Mouse (Mus musculus) 3134 (cell line): ENCODE results near the gene Zbtb40.

Experiments
- DNase-seq: peaks from one replicate; pipeline ENCODE4 v3.0.0-alpha.2; 2011; ENCODE audit warnings: low spot score; ENCODE audit not compliant: insufficient read length; ENCODE audit errors: extremely low read depth

Zbtb40 gene

DNA sequence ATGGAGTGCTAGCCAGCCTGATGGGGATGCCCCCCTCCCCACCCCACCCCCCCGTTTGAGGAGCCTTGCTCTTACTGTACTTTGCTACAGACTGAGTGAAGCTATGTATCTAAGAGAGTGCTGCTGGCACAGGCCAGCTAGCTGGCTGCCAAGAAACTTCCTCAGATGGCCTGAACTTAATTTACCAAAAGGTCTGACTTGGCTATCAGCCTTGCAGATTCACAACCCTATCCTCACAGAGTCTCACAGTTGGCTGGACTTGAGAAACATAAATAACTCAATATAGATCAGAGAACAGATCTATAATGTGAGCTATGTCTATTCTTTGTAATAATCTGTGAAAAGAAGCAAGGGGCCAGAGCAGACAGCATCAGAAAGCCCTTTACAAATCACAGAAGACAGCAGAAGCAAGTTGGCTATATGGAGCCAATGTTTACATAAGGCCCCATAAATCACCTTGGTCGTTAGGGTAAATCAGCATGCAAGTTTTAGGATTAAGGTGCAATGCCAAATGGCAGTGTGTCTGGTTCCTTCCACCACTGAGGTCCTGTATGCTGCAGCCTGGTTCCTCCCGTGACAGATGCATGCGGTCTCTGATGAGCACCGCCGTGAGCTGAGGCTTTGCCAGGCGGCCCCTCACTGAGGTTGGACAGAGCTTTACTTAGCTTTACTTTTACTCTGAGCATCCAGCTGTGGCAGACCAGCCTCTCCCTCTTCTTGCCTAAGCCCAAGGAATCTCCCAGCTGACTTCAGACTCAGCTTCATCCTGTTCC is 15.3 kb downstream of the Zbtb40 start:
- no peak for DNase-seq

DNA sequence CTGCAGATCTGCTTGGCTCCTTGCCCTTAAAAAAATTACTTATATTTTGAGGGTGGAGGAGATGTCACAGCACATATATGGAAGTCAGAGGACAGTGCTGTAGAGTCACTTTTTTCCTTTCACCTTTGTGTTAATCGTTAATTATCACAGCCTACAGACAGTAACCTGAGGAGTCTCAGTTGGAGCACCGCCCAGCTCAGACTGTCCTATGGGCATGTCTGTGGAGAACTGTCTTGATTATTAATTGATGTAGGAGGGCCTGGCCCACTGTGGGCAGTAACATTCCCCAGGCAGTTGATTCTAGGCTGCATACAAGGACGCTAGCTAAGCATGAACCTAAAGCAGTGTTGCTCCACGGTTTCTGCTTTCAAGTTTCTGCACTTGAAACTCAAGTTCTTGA is 16.1 kb downstream of the Zbtb40 start:
- no peak for DNase-seq

DNA sequence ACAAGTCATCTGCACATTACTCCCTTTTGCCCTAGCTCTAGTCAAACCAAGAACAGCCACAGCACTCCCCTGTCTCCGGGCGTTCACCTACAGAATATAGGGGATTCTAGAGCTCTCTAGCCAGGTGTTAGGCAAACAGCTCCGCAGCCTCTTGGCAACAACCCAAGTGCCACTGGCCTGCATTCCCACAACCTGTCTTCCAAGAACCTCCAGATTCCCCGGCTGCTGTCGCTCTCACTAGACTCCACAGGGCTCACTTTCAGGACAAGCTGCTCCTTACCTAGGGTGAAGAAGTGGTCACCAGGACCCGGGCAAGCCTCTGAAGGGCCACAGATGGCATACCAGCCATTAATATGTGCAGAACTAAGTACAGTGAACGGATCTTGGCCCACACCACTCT is 17.3 kb downstream of the Zbtb40 start:
- no peak for DNase-seq

DNA sequence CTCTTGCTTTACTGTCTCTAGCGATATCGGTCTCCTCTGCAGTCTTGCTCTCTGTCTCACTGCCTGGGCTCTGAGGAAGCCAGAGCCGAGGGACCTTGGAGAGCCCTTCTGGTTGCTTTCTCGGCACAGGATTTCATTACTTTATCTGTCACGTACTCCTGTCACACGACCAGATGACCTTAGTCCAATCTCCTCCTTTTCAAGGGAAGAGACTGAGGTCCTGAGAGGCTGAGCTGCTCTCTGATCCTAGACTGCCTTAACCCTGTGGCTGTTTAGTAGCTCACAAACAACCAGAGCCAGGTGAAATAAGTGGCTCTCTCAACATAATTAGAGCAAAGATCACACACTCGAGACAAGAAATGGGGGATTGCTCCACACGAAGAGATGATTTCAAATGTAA is 19.3 kb downstream of the Zbtb40 start:
- no peak for DNase-seq

DNA sequence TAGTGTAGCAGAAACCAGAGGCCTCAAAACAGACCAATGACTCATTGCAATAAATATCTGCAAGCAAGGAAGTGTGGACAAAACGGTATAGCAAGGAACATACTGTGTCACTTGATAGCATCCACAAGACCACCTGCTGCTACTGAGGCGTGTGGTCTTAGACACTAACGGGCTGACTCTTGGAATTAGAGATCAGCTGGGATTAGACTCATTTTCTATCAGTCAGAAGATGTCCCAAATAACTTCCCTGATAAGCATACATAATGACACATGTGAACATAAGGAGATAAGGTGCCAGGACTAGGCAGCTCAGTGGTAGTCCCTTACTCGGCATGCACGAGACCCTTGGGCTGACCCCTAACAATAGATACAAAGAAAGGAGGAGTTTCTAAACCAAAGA is 21.6 kb downstream of the Zbtb40 start:
- DNase-seq, result no peak

DNA sequence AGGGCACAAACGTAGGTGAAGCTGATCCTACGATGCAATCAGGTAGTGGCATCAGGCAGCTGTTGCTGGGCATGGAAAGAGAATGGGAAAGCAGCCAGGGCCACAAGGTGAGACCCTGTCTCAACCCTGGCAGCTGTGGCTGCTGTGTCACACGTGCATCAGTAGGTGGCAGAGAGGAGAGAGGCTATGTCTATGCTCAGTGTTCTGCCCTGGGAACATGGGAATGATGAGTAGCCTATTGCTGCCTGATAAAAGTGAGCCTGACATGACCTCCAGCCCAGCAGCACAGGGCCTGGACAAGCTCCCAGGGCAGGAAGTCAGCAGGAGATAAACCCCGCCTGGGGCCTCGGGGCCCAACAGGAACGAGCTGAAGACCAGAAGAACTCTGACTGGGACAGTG is 23.0 kb downstream of the Zbtb40 start:
- DNase-seq, result no peak

DNA sequence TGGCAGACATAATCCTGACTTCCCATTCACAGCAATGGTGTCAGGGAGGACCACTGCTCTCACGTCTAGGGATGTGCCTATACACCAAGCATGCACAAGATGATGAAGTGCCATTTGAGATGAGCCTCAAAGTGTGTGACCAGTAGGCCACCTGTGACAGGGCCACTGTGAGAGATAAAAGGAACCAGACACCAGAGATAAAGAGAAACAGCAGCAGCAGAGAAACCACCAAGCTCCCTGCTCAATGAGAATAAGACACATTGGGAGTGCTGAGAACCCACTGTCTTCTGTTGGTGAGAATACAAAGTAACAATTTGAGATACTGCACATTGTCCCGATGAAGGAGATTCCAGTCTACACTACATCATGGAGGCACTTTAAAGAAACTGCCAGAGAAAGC is 23.5 kb downstream of the Zbtb40 start:
- no peak for DNase-seq

DNA sequence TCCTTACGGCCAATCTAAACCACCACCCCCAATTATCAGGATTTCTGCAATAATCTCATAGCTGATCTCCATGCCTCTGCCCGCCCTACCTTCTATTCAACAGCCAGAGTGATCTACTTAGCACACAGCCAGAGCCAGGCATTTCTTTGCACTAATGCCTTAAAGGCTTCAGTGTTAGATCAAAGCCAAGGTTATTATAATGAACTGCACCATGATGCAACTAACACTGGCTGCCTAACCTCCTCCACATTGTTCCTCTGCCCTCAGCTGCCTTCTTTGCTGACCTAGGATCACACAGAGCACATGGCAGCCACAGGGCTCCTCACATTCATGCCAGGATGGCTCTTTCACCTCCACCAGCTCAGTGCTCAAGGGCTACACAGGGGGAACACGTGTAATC is 28.5 kb downstream of the Zbtb40 start:
- no peak for DNase-seq

DNA sequence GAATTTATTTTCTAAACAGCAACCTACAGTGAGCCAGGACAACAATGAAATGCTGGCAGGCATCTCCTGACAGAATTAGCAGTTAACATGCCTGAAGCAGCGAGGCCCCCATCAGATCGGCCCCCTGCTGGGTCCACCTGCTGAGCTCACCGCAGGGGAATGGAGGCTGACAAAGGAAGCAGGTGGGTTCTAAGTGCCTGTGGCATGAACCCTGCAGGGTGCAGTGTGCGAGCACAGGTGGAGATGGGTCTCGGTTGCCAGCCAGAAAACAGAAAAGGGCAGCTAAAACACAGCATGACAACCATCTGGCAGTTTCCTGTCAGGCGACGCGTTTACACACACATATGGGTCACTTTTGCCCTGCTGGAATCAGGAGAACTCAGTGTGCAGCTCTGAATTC is 32.7 kb downstream of the Zbtb40 start:
- no peak for DNase-seq

DNA sequence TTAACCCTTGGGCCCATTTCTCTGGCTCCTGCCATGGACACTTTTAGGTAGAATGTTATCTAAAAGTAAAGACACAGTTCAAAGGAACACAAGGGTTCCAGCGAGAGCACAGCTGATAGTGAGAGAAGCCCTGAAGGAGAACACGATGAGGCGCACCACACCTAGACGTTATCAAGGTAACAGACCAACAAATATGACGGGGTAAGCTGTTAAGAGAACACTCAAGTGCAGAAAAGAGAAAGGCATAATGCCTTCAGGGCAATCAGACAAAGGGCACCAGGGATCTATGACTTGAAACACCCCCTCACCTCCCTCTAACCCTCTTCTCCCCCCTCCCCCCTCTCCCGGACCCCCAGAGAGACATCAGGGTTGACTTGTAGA is 33.1 kb downstream of the Zbtb40 start:
- DNase-seq, result no peak

DNA sequence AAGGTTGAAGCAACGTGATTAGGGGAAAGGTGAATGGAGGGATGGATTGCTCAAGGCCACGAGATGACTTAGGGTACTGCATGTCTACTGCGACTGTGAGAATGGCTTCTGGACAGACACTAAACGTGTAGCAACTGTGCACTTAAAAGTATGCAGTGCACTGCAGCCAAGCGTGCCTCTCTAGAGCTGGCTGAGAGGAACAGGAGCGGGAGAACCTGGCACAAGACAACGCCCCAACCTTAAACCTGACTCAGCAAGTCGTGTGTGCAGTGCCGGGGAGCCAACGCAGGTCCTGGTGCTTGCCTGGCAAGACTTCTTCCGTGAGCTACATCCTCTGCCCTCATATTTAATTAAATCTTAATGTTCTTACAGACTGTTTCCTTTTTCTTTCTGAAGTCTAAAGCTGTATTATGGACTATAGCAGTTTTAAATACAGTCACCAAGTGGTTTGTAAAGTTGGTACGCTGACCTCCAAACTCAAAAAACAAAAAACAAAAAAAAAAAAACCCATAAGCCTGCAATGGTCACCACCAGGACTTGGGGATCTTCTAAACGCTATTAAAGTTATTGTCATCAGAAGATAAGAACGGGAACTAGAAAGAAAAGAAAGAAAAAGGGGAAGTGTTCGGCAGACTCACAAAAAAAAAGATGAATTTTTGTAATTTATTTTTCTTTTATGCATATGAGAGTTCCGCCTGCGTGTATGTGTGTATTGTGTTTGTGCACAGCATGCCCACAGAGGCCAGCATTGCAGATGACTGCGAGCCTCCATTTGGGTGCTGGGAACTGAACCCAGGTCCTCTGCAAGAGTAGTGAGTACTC is 33.7 kb downstream of the Zbtb40 start:
- no peak for DNase-seq

DNA sequence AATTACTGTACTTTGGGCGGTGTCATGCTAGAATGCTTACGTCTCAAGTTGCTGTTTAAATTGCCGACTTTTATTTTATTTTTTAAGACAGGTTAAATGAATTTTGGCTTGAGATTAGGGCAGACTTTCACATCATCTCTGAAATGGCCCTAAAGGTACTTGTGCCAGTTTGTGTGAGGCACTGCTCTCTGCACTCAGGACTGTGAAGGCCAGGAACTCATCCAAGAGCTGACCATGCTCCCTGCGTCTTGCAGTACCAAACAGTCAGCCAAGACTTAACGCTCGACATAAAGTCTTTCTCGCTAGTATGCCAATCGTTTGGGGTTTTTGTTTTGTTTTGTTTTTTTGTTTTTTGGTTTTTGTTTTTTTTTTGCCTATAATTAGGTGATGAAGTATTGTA is 34.5 kb downstream of the Zbtb40 start:
- DNase-seq, result no peak

DNA sequence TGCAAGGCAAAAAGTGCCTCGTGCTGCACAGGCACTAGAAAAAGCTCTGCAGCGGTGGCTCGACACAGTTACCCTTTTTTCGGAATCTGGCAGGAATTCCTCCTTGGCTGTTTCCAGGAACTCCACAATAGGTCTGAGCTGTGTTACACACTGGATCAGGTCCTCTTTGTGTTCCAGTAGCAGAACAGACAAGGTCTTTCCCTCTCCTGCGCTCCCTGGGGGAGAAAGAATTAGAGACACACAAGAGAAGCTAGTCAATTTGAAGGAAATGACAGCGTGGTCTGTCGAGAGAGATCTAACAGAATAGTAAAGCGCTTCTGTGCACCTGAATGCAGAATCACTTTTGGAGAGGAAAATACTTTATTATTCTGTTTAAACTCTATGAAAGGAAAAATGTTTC is 41.6 kb downstream of the Zbtb40 start:
- no peak for DNase-seq

DNA sequence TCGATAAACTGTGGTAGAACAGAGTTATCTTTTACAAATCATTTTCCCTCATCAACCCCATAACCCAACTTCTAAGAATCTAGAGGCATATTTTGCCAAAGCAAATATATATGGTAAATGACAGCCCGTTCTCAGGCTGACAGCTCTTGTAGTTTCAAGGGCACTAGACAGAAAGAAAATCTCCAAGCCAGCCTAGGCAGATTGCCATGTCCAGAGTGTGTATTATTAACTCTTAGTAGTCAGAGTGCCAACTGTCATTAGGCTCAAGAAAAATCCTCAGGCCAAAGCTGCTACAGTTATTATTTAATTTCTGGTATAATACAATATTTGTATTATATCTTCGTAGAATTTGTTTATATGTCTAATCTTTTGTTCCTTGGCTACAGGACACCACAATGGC is 46.8 kb downstream of the Zbtb40 start:
- DNase-seq, result no peak

DNA sequence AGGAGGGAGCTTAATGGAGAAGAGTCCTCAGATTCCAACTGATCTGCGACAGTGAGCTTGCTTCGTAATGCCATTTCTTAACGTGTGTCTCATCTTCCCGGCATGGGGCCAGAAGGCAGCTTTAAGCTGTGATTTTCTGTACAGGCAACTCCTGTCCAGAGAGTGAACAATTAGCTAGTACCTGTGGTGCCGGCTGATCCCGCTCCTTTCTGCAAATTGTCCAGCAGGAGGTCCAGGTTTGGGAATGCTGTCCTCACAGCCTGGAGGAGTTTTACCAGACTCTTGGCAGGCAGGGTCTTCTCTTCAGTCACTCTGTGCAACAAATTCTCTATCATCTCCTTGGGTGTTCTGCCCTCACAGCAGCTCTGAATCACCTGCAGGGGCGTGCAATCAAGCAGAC is 47.6 kb downstream of the Zbtb40 start:
- no peak for DNase-seq

DNA sequence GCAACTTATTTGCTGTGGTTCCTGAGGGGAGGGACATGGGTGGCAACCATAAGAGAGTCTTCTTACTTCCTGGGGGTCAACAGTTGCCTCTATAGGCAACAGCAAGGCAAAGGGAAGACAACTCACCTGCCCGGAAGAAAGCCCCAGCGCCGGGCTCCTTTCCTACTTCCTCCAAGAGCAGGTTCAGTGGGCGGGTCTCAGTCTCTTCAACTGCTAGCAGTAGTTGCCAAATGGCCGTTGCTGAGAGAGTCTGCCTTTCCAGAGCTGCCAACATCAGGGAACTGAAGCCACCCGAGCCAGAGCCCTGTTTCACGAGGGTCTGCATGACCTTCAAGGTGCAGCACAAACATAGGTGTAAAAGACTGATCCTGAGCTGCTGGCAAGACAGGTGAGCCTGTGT is 50.2 kb downstream of the Zbtb40 start:
- no peak for DNase-seq

DNA sequence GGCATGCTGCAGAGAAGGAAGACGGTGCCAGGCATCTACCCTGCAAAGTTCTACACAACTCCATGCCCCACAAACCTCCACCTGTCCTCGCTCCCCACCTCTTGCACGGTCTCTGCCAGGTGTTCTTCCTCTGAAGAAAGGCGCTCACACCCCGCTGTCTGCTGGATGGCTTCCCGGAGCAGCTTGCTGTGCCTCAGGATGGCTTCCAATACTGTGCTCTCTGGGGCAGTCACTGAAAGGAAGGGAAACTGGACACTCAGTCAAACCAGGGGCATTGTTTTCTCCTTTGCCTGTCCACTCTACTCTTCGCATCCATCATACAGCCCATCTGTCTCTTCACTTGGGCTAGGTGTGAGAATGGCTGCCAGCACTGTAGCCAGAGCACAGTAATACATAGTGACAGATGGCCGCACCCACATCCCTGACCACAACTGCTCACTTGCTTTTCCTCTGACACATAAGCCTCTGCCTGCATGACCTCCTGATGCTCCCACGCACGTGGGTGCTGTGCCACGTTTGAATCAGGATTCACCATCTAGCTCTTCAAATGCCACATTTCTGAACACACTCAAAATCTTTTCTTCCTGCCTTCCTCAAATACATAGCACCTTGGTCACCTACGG is 50.8 kb downstream of the Zbtb40 start:
- no peak for DNase-seq

DNA sequence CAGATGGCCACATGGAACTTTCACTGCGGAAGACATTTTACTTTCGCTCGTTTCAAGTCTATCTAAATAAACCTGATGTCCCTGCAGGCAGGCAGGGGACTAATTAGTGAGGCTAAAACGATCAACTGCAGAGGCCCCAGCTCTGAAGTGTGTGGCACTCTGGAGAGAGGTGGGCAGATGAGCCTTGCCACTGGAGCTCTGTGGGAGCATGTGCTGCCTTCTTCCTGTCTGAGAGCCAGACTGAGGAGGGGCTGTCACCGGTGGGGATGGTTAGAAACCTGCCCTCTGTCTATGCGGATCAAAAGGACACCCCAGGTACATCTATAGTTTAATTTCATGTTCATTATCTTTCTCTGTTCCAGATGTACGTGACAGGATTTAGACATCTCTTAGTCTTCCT is 51.7 kb downstream of the Zbtb40 start:
- no peak for DNase-seq

DNA sequence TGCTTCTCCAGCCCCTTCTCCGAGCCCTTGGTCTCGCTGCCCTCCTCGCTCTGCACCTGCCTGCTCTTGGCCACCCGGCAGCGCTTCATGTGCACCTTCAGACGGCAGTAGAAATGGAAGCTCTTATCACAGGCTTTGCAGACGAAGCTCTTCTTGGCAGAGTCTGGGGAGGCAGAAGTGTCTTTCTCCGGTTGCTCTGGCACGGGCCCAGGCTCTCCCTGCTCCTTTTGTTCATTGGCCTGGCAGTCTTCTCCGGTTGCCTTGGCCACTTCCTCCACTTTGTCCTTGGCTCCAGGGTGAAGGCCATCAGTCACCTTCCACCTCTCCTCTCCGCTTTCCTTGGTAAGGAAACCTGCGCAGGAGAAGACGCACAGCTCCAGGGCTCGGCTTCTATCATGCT is 53.2 kb downstream of the Zbtb40 start:
- no peak for DNase-seq

DNA sequence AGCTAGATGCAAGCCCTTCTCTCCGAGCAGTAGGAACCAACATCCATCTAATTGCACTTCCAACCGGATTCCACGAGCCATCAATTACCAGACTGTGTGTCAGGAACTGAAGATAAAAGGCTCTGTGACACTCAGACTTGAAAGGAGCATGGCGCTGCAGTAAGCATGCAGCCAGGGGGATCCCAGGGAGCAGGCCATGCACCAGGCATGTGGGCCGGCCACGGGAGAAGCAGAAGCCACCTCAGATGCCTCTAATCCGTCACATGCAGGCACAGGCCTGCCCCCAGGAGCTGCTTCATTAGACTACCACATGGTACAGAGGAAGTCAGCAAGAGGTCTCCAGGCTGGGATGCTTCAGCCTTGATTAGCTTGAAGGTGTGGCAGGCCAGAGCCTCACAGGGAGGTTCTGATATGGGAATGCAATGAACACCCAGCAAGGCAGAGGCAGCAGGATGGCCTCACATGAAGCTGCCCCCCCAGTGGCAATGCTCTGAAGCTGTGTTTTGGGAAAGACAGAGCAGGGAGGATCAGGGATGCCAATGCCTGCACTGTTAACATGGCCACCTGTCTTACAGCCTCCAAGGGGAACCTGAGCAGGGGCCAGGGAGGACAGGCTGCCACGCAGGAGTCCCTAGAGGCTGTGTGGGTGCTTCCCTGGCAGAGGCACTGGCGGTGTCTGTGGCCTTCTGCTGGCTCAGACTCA is 66.5 kb downstream of the Zbtb40 start:
- DNase-seq, result no peak

DNA sequence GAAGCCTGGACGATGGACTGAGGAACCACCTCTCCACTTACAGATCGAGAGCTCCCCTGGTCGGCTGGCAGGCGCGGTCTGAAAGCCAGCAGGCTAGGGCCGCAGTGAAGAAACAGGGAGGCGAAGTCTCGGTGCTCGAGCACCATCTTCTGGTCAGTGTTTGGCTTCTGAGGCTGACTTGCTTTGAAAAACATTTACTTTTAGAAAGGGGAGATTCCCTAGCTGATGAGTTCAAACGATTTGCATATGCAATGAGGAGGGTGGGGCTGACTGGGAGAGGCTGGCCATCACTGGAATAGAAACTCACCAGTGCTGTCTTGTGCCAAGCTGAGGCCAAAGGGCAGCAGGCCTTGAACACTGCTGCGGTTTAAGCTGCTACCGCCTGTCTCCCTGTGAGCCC is 67.3 kb downstream of the Zbtb40 start:
- no peak for DNase-seq
